Mouse (Mus musculus): Measurements from ENCODE around the gene Fam71e2.

Gene Fam71e2

GRCm38 (mm10) chr7:4771202-4771601 lies at the start of gene Fam71e2:
Fam71e2 (minus strand) TSS chr7:4771302.
- DNase-seq, result no peak

GRCm38 (mm10) chr7:4816559-4816958 lies 45.5 kb upstream of the Fam71e2 start:
- no peak for DNase-seq

DNA sequence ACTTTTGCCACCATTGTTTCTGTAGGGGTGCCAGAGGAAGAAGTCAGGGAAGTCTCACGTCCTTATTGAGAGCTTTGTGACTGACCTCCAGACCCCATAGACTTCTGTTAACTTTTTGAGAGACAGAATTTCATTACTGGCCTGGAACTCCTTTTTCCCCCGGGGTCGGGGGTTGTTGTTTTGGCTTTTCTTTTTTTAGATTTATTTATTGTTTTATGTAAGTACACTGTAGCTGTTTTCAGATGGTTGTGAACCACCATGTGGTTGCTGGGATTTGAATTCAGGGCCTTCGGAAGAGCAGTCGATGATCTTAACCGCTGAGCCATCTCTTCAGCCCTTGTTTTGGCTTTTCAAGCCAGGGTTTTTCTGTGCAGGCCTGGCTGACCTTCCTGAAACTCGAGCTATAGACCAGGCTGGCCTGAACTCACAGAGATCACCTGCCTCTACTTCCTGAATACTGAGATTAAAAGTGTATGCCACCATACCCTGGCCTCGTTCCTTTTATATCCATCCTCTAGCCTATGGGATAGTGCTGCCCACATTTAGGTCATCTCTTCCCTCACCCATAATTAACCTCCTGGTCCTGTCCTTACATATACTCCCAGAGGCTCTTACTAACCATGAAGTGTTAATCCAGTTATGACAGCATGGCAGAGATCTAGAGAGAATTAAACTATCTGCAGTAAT lies 42.1 kb upstream of the Fam71e2 start:
- no peak for DNase-seq

GRCm38 (mm10) chr7:4812303-4813104 lies 41.4 kb upstream of the Fam71e2 start, which contains the start of gene Ube2s:
Ube2s (minus strand) TSS chr7:4812590.
- peak; percentile 100 for DNase-seq

GRCm38 (mm10) chr7:4811842-4812302 lies 40.8 kb upstream of the Fam71e2 start:
- peak; percentile 81 for DNase-seq

DNA sequence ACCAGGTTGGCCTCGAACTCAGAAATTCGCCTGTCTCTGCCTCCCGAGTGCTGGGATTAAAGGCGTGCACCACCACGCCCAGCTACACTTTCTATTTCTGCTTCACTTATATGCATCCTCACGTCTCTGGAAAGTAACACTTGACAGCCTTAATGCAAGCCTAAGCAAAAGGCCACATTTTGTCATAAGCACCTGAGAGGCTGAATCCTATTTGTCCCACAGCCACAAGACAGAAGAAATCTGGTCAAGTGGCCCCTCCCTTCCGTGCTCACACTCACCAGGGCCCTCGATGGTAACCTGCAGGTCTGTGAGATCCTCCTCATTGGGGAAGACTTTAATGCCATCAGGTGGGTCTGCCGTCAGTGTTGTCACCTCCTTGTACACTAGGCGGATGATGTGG lies 40.0 kb upstream of the Fam71e2 start:
- peak; percentile 40 for DNase-seq

- no peak for DNase-seq
These were observed 35.6 kb upstream of the Fam71e2 start for GRCm38 (mm10) chr7:4806716-4807115.

DNA sequence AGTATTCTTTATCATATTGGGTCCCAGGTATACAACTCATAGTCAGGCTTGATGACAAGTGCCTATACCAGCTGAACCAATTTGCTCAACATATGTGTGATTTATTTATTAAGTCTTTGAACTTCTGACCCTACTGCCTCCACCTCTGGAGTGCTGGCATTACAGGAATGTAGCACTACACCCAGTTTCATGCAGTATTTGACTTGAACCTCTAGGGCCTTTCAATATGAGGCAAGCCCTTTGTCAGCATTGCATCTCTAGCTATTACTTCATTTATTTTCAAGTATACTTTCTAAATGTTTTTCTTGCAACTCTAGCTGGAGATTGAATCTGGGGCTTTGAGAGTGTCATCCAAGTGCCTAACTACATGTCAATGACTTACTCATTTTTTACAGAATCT lies 31.1 kb upstream of the Fam71e2 start:
- DNase-seq, result no peak

DNA sequence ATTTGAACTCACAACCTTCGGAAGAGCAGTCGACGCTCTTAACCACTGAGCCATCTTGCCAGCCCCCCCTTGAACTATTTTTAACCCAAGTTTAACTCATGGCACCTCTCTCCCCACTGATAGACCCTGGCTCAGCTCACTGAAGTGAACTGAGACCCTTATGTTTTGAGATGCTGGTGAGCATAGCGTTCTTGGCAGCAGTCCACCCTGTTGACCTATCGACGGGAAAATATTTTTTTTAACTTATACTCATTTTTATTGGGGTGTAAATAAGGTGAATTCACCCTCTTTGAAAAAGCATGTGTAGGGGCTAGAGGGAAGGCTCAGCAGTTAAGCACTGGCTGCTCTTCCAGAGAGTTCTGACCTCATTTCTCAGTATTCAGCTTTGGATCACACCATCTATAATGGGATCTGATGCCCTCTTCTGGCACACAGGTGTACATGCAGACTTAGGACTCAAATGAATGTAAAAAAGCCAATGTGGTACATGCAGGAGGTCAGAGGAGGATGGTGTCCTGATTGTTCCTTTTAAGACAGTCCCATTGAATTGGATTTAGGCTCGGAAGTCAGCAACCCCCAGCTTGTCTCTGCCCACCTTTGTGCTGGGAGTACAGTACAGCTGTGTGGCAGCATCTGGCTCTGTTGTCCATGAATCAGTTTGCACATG lies 24.8 kb upstream of the Fam71e2 start:
- DNase-seq, result peak; percentile 51

GRCm38 (mm10) chr7:4794631-4795168 lies 23.6 kb upstream of the Fam71e2 start:
- DNase-seq, result no peak

DNA sequence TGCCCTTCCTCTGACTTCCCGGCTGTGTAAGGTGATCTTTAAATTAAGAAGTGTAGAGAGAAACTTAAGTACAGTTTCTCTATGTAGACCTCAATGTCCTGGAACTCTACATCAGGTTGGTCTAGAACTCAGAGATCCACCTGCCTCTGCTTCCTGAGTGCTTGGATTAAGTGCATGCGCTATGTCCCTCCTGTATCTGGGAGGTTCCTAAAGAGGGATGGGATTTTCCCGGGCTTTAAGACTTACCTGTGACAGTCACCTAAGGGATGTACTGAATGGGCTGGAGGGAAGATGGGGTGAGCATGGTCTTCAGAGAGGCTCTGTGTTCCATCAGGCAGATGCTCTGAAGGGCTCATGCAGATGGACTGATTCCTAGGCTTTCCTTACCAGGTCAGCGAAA lies 22.6 kb upstream of the Fam71e2 start:
- DNase-seq, result no peak

DNA sequence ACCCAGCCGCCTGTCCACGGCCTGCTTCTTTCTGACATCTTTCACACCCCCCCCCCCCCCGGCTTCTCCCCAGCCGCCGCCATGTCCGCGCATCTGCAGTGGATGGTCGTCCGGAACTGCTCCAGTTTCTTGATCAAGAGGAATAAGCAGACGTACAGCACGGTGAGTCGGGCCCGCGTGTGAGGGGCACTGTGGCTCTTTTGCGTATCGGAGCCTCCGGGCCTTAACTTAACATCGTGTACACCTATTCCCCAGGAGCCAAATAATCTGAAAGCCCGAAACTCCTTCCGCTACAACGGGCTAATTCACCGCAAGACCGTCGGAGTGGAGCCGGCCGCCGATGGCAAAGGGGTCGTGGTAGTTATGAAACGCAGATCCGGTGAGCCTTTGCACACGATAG lies 22.1 kb upstream of the Fam71e2 start:
- DNase-seq, result peak; percentile 52

DNA sequence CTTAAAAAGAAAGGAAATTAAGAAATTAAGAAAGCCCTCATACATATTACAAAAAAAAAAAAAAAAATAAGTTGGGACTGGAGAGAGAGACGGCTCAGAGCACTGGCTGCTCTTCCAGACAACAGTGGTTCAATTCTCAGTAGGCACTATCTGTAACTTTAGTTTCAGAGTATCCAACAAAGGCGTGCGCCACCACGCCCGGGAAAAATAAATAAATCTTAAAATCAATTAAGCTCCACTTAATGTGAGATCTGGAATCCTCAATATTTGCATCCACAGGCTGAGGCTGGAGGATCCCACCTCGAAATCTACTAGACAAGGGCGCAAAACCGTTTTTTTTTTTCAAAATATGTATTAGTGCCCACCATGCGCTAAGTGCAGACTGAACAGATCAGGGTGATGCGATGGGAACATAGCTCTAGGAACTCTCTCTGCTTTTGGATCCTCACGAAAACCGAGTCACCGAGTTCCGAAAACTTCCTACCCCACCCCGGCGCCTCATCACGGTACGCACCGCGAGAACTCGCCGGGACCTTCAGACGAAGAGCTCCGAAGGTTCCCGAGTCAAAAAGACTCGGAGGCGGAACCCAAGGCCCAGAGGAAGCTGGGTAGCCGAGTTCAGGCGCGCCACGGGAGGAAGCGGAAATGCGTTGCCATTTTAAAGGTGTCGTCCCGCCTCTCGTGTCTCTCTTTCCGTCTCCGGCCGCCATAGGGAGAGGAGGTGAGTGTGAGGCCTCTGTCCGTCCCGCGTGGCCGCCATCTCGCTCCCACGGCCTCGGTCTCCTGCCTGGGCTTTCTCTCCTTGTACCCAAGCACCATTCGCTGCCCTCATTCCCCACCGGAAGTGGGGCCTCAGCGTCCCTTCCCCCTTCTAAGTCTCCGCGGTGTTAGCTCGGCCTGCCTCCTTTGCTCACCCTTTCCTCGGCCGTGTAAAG lies 21.4 kb upstream of the Fam71e2 start, which contains the start of gene Rpl28:
Rpl28 (plus strand) TSS at position 597 of the 935 bp plus-strand sequence.
- peak; percentile 95 for DNase-seq

DNA sequence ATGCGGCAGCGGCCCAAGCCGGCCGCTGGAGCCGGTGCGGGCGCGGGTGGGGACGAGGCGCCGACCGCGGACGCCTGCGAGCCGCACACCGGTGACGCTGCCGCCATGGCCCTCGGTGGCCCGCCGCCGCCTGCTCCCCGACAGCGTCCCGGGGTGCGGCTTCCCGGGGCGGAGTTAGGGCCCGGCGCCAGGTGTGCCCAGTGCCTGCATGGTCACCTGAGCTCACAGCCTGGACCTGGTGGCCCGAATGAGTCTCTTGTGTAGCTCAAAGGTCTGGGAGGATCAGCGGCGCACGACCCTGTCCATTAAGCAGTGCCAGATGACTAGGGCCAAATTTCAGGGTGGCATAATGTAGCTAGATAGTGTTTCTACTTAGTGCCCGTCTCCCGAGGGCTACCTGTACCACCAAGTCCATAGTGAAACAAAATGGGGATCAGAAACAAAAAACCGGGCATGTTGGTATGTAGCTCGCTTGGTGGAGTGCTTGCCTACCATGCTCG lies 18.4 kb upstream of the Fam71e2 start, which contains the start of gene Tmem238:
Tmem238 (minus strand) TSS at position 221 of the 500 bp plus-strand sequence.
- peak; percentile 82 for DNase-seq

GRCm38 (mm10) chr7:4788499-4789435 lies 17.7 kb upstream of the Fam71e2 start:
- no peak for DNase-seq

DNA sequence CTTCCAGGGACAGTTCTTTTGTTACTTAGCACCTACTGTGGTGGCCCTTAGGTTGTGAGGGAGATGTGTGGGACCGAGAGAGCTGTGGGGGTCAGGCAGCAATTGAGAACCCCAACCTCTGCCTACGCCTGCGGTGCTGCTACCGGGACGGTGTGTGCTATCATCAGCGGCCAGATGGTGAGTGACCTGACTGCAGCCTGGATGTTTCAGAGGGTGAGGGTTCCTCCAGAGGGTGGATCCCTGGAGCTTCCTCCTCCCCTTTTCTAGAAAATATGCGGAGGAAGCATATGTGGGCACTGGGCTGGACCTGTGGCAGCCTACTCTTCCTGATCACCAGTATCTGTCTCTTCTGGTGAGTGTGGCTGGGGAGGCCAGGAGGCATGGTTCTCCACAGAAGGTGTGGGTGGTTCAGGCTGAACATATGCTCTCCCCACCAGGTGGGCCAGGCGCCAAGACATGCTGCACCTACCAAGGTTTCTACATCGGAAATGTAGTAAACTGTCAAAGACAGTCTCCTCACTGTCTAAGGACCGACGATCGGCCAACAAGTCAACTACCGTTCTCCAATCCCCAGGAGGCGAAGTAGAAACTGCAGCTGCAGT lies 12.7 kb upstream of the Fam71e2 start:
- DNase-seq, result peak; percentile 85

DNA sequence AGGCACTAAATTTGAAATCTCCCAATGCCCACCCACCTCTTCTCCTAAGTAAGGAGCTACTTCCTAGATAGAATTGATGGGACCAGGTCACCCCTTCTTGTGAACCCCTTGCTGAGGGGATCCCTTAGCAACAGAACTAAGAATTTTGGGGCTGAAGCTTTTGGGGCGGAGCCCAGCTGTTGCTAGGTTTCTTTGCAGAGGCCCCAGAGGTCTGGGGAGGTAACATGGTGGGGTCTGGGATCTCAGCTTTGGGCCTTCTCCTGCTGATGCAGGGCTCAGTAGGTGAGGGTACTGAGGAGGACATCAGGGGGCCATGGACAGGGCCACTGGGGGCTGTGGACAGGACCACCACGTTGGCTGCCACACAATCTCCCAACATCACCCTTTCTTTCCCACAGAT lies 11.7 kb upstream of the Fam71e2 start, which contains the start of the genes Il11 and Tmem190:
Il11 (minus strand) TSS at position 101 of the 400 bp plus-strand sequence.
Tmem190 (plus strand) TSS at position 179 of the 400 bp plus-strand sequence.
- no peak for DNase-seq

DNA sequence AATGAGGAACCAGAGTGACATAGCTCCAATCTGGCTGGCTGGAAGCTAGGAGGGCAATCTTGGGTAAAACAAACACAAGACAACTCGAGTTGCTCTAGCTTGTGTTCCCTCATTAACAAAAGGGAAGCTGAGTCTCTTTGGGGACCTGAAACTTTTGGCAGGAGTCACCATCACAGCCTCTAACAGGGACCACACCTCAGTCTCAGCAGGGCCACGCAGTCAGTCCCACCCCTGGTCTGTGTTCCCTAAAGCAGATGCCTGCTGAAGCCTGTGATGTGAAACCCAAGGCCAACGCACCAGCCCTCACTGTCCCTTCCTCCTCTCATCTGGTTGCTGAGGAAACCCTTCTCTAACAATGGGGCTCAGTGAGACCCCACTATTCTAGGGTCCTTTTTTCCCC lies 11.0 kb upstream of the Fam71e2 start:
- DNase-seq, result no peak

GRCm38 (mm10) chr7:4779921-4780320 lies 8.8 kb upstream of the Fam71e2 start:
- DNase-seq, result no peak
